Mouse (Mus musculus) mouse trophoblast stem cell (cell line): ENCODE results near the gene Ccr6.
"Not testable (repeated sequence)": the region's sequence is repeated elsewhere in the genome, so short reads cannot be mapped to it uniquely, and the experiment has no call there.

Experiments used
- in situ Hi-C, 2 experiments: fragments of 300-500 bp; cut with MseI, MboI; formaldehyde crosslinking; loops; 2 replicates in 1 of 2; 3 replicates in 1 of 2; pipeline ENCODE4 v1.15.1; 2025

The Ccr6 gene

GRCm38 (mm10) chr17:8233618-8234214, 2.1 kb upstream of the Ccr6 start:
- in situ Hi-C loops: no loop called here

GRCm38 (mm10) chr17:8234537-8234936, 1.3 kb upstream of the Ccr6 start:
- in situ Hi-C loops: no loop called here

GRCm38 (mm10) chr17:8238012-8238710, 2.3 kb downstream of the Ccr6 start:
- in situ Hi-C loops: no loop called here

GRCm38 (mm10) chr17:8239561-8239960, 3.7 kb downstream of the Ccr6 start:
- in situ Hi-C loops: no loop called here

GRCm38 (mm10) chr17:8240517-8240916, 4.7 kb downstream of the Ccr6 start:
- in situ Hi-C loops: no loop called here

GRCm38 (mm10) chr17:8241645-8242044, 5.8 kb downstream of the Ccr6 start:
- in situ Hi-C loops: no loop called here

GRCm38 (mm10) chr17:8242186-8242585, 6.3 kb downstream of the Ccr6 start:
- in situ Hi-C loops: no loop called here

GRCm38 (mm10) chr17:8244124-8244523, 8.3 kb downstream of the Ccr6 start:
- in situ Hi-C loops: no loop called here

- in situ Hi-C loops: no loop called here
These were observed 10.4 kb downstream of the Ccr6 start for GRCm38 (mm10) chr17:8246102-8246754.

- in situ Hi-C loops: loop anchor here (5.0 to 10.0 kb wide), 3 partner anchors 51 to 123 kb away; no protein-coding TSS in a partner anchor
These were observed 15.9 kb downstream of the Ccr6 start for GRCm38 (mm10) chr17:8251704-8252103.

GRCm38 (mm10) chr17:8254268-8254667, 18.4 kb downstream of the Ccr6 start:
- in situ Hi-C loops: loop anchor here (5.0 to 10.0 kb wide), 3 partner anchors 48 to 121 kb away; no protein-coding TSS in a partner anchor

GRCm38 (mm10) chr17:8254914-8255313, 19.1 kb downstream of the Ccr6 start:
- in situ Hi-C loops: loop anchor here (5.0 to 10.0 kb wide), 3 partner anchors 47 to 120 kb away; no protein-coding TSS in a partner anchor

- in situ Hi-C loops: loop anchor here (10.0 kb wide), 2 partner anchors 109 to 119 kb away; no protein-coding TSS in a partner anchor
These were observed 19.7 kb downstream of the Ccr6 start for GRCm38 (mm10) chr17:8255583-8255982.

- in situ Hi-C loops: loop anchor here (10.0 kb wide), 2 partner anchors 108 to 118 kb away; no protein-coding TSS in a partner anchor
These were observed 21.1 kb downstream of the Ccr6 start for GRCm38 (mm10) chr17:8256982-8257381.

- in situ Hi-C loops: not testable (repeated sequence)
These were observed 28.8 kb downstream of the Ccr6 start for GRCm38 (mm10) chr17:8264638-8265037.

- in situ Hi-C loops: no loop called here
These were observed 36.4 kb downstream of the Ccr6 start for GRCm38 (mm10) chr17:8272054-8272749.

- in situ Hi-C loops: no loop called here
These were observed 37.1 kb downstream of the Ccr6 start for GRCm38 (mm10) chr17:8272951-8273350.

GRCm38 (mm10) chr17:8276071-8276470, 40.2 kb downstream of the Ccr6 start:
- in situ Hi-C loops: no loop called here

- in situ Hi-C loops: no loop called here
These were observed 40.8 kb downstream of the Ccr6 start for GRCm38 (mm10) chr17:8276680-8277079.

GRCm38 (mm10) chr17:8277266-8277665, 41.4 kb downstream of the Ccr6 start:
- in situ Hi-C loops: no loop called here

GRCm38 (mm10) chr17:8278356-8278755, 42.5 kb downstream of the Ccr6 start:
- in situ Hi-C loops: no loop called here
